Mouse (Mus musculus) lung, postnatal 0 days (tissue): ENCODE measurements at regions not wholly inside any gene's neighbourhood (a gene's known extent, or its start where the extent isn't known, plus 50 kb on each side); places are given as distances from the start of the nearest gene placed in this dataset.

ENCODE experiments used
- ATAC-seq: fragments of 200-750 bp; cut with Nextera tagmentation; 2 replicates; pipeline ENCODE4 v1.8.0; 2017; ENCODE audit warnings: moderate library complexity
- DNase-seq: peaks from one replicate; pipeline ENCODE4 v3.0.0-alpha.2; 2016; ENCODE audit warnings: low spot score
- H3K27ac ChIP-seq: fragments of 300-500 bp; sonication (generic); 2 replicates; pipeline ENCODE4 v1.5.1; 2014; ENCODE audit warnings: antibody characterized with exemption, mild to moderate bottlenecking, low read length, mixed read lengths
- H3K27me3 ChIP-seq: fragments of 300-500 bp; sonication (generic); replicated peaks from 2 replicates; pipeline ENCODE4 v1.6.1; 2014; ENCODE audit warnings: low read length, mixed read lengths; ENCODE audit not compliant: insufficient read depth
- H3K36me3 ChIP-seq: fragments of 300-500 bp; sonication (generic); 2 replicates; pipeline ENCODE4 v1.6.1; 2014; ENCODE audit warnings: low read length, mixed read lengths; ENCODE audit not compliant: insufficient read depth
- H3K4me1 ChIP-seq: fragments of 300-500 bp; sonication (generic); 2 replicates; pipeline ENCODE4 v1.6.1; 2014; ENCODE audit warnings: antibody characterized with exemption, low read depth, low read length, mixed read lengths; ENCODE audit not compliant: insufficient read depth
- H3K4me2 ChIP-seq: fragments of 300-500 bp; sonication (generic); replicated peaks from 2 replicates; pipeline ENCODE4 v1.6.1; 2014; ENCODE audit warnings: low read depth, mild to moderate bottlenecking, low read length, moderate library complexity, mixed read lengths
- H3K4me3 ChIP-seq: fragments of 300-500 bp; sonication (generic); 2 replicates; pipeline ENCODE4 v1.5.1; 2014; ENCODE audit warnings: low read depth, low read length
- H3K9ac ChIP-seq: fragments of 300-500 bp; sonication (generic); replicated peaks from 2 replicates; pipeline ENCODE4 v1.6.1; 2014; ENCODE audit warnings: low read depth, mild to moderate bottlenecking
- H3K9me3 ChIP-seq: fragments of 300-500 bp; sonication (generic); 2 replicates; pipeline ENCODE4 v1.6.1; 2016; ENCODE audit warnings: low read length, mixed read lengths
- CTCF ChIP-seq: IDR thresholded peaks from 2 replicates; pipeline ENCODE4 v1.5.1; 2016; ENCODE audit warnings: antibody characterized with exemption, mild to moderate bottlenecking
- EP300 ChIP-seq: IDR thresholded peaks from 2 replicates; pipeline ENCODE4 v1.6.1; 2016; ENCODE audit warnings: antibody characterized with exemption, mild to moderate bottlenecking, control low read depth
- WGBS: fragments of 180-500 bp; shearing (Covaris S2); extraction: QIAGEN DNeasy Blood & Tissue Kit; methylation state at CpG from one replicate; pipeline ENCODE4 v1.1.7; 2014; 5-methylcytosine and 5-hydroxymethylcytosine counted together

DNA sequence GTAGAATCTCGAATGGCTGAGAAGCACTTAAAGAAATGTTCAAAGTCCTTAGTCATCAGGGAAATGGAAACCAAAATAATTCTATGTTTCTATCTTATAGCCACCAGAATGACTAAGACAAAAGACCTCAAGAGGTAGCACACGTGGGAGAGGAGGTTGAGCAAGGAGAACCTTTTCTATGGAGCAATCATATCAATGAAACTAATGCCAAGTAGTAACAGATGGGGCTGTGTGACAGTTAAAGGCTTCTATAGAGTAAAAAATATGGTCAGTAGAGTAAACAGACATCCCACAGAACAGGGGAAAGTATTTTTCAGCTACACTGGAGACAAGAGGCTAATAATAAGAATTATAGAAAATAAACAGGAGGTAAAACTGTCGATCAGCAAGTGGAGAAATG is 664.3 kb downstream of the Stpg2 start:
- WGBS = 76% methylated on average over 3 of the region's 3 CpGs
- DNase-seq (no peak), ATAC-seq (no peak)
- TF ChIP-seq CTCF (no peak), EP300 (no peak)
- no peaks in the 10 kb centered on the region for H3K27me3 ChIP-seq
- no peaks in the 10 kb centered on the region for H3K4me1 ChIP-seq
- H3K9me3 ChIP-seq = no peaks in the 10 kb centered on the region
- H3K4me3 ChIP-seq = no peak overlapping the region
- H3K27ac ChIP-seq = no peak overlapping the region
- H3K9ac ChIP-seq = no peak overlapping the region
- no peaks in the 10 kb centered on the region for H3K36me3 ChIP-seq
- no peak overlapping the region for H3K4me2 ChIP-seq

DNA sequence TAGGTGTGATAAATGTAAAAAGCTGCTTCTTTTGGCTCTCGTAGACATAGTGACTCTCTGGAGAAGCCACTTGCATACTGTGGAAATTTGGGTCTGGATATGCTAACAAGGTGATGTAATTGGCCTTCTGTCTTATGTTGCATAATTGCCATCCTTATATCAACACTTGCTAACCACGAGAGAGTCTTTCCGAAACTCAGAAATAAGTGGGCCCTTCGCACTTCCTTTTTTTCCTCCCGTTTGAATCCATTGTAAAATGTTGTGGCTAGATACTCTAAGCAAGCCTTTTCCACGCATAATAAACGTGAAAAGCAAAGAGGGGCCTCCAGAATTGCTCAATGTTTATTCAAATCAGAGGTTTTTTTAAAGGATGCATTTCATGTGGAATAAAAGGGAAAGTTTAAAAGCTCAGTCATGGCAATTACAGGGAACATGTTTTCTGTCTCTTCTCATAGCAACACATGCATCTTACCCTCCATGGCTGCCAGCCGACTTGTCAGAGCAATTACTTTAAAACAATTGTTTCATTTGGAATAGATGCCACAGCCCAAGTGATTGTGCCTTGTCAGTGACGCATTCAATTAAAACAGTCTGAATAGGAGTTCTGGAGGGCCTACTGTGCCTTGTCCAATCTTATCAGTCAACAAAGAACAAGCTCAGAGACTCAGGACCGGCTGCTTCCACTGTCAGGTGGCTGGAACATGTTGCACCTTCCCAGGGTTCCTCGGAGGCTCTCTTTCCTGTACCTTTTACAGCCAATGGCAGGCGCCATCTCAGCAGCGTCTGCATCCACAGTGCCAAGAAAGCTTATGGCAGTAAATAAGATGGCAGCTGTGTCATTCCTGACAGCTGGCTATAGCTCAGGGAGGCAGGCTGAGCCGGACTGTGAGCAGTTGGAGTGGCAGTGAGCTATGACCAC is 680.7 kb downstream of the Stpg2 start:
- Histone ChIP-seq H3K4me2 (no peak overlapping the region), H3K4me3 (no peak overlapping the region), H3K27me3 (no peaks in the 10 kb centered on the region), H3K9ac (no peak overlapping the region), H3K9me3 (no peaks in the 10 kb centered on the region), H3K36me3 (no peaks in the 10 kb centered on the region), H3K27ac (no peak overlapping the region), H3K4me1 (no peaks in the 10 kb centered on the region)
- TF ChIP-seq CTCF (no peak), EP300 (no peak)
- ATAC-seq (no peak), DNase-seq (no peak)
- WGBS = 50% methylated on average over 14 of the region's 14 CpGs

DNA sequence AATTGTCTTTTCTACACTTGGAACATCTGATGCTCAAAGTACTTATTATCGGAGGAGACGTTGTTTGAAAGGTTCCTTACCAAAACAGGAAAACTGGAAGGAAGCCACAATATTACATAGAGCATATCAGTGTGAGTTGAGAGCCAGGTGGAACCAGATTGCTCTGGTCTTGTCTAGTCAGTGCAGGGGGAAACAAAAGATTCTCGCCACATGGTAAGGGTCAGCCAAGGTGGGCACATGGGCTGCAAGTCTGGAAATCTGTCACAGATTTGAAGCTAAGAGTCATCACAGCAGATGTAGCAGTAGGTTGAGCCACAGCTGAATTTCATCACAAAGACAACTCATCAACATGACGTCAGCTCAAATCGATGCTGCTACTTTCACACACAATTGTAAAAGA is 681.8 kb downstream of the Stpg2 start:
- ATAC-seq = no peak
- Histone ChIP-seq H3K9ac (no peak overlapping the region), H3K4me2 (no peak overlapping the region), H3K27ac (no peak overlapping the region), H3K4me1 (no peaks in the 10 kb centered on the region), H3K9me3 (no peaks in the 10 kb centered on the region), H3K27me3 (no peaks in the 10 kb centered on the region), H3K36me3 (no peaks in the 10 kb centered on the region), H3K4me3 (no peak overlapping the region)
- no peak for DNase-seq
- WGBS = 61% methylated on average over 5 of the region's 5 CpGs
- TF ChIP-seq EP300 (no peak), CTCF (no peak)

DNA sequence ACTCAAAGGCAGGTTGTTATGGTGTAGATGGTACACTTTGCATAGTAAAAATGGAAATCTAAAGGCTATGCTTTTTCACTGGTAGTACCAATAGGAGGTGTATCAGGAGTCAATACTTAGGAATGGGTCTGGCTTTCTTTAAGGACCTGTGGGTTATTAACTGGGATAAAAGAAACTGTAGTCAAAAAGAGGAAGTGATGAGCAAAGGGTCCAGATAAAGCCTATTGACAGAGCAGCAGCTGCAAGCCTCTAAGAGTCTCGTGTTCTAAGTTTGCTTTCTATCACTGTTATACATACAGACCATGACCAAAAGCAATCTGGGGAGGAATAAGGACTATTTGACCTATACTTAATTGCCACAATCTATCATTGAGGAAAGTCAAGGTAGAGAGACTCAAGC is 683.0 kb downstream of the Stpg2 start:
- no peak for ATAC-seq
- Histone ChIP-seq H3K27ac (no peak overlapping the region), H3K4me3 (no peak overlapping the region), H3K36me3 (no peaks in the 10 kb centered on the region), H3K4me1 (no peaks in the 10 kb centered on the region), H3K4me2 (no peak overlapping the region), H3K9ac (no peak overlapping the region), H3K27me3 (no peaks in the 10 kb centered on the region), H3K9me3 (no peaks in the 10 kb centered on the region)
- no peak for DNase-seq
- no peak for TF ChIP-seq EP300
- no peak for TF ChIP-seq CTCF
- WGBS = 58% methylated on average over 1 of the region's 1 CpGs

DNA sequence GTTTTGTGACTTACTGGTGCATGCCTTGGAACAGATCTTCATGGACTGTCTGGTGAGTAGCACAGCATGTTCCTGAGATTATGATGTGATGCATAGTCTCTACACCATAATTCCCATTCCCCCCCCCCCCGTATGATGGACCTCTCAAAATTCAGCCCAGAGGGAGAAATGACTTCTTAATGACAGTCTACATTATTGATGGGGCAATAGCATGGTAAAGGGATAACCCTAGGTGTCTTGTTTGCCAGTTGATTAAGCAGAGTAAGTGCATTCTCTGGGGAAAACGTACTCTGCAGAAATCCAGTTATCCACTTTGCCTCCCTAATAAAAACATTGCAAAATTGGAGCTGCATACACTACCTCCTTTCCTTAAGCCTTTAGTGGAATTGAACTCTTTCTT is 684.7 kb downstream of the Stpg2 start:
- ATAC-seq (no peak), DNase-seq (no peak)
- no peak overlapping the region for H3K9ac ChIP-seq
- TF ChIP-seq CTCF (no peak), EP300 (no peak)
- H3K36me3 ChIP-seq = no peaks in the 10 kb centered on the region
- no peak overlapping the region for H3K4me3 ChIP-seq
- no peak overlapping the region for H3K4me2 ChIP-seq
- no peak overlapping the region for H3K27ac ChIP-seq
- H3K27me3 ChIP-seq = no peaks in the 10 kb centered on the region
- H3K4me1 ChIP-seq = no peaks in the 10 kb centered on the region
- no peaks in the 10 kb centered on the region for H3K9me3 ChIP-seq
- WGBS = 67% methylated on average over 2 of the region's 2 CpGs

DNA sequence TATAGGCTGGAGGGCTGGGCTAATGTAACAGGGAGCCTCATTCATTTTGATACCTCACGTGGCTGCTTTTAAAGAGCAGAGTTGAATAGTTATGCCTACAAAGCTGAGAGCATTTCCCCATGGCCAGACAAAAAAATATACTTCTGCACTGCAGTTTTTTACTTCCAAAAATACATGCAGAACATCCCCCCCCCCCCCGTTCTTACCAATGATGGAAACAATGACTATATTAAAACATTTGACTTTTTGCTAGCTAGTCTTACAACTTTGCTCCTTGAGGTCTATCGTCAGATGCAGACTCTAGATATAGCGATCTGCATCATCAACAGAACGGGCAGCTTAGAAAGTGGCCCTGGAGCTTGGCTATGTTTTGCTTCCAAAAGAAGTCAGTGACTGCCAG is 692.4 kb downstream of the Stpg2 start:
- 79% methylated on average over 5 of the region's 5 CpGs for WGBS
- DNase-seq = no peak
- no peak overlapping the region for H3K9ac ChIP-seq

More for the DNA sequence above, 692.4 kb downstream of the Stpg2 start:
- Histone ChIP-seq H3K4me2 (no peak overlapping the region), H3K4me3 (no peak overlapping the region), H3K36me3 (no peaks in the 10 kb centered on the region), H3K9me3 (no peaks in the 10 kb centered on the region), H3K4me1 (no peaks in the 10 kb centered on the region), H3K27ac (no peak overlapping the region), H3K27me3 (no peaks in the 10 kb centered on the region)
- no peak for ATAC-seq
- no peak for TF ChIP-seq CTCF
- no peak for TF ChIP-seq EP300
